Mouse (Mus musculus) left cerebral cortex, adult 11 months (tissue): ENCODE measurements around the gene Borcs5.
"Not testable (repeated sequence)": the region's sequence is repeated elsewhere in the genome, so short reads cannot be mapped to it uniquely, and the experiment has no call there.

Source experiments
- DNase-seq: peaks from one replicate; pipeline ENCODE4 v3.0.0; 2022; ENCODE audit warnings: low spot score

Borcs5 gene

DNA sequence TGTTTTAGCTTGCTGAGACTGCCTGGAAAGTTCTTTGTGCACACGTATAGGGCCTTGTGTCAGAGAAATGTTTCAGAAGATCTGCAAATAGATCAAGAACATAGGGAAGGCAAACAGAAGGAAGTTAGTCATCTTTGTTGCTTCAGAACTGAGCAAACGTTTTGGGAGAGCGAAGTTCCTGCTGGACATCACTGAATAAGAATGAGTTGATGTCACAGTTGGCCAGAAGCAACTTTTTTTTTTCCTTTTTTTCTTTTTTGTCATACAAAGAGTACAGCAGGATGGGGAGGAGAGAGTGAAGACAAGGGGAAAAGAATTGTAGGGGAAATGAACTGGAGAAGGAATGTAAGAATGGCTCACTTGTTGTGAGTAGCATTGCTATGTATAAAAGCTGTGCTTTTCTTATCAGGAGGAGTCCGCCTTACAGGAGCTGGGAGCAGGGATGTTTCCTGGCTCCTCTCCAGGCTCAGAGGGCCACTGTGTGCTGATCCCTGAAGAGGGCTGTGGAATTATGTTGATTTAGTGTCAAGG lies 31.6 kb downstream of the Borcs5 start:
- no peak for DNase-seq

DNA sequence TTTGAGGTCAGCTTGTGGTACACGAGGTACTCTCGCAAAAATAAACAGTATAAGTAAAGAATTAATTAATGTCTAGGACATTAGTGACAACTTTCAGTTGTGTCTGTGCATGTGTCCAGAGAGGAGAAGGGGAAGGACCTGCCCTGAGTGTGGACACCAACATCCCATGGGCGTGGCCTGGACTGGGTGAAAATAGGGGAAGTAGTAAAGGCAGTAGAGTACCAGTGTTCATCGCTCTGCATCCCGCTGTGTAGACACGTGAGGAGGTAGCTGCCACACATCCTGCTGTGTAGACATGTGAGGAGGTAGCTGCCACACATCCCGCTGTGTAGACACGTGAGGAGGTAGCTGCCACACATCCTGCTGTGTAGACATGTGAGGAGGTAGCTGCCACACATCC lies 34.4 kb downstream of the Borcs5 start:
- DNase-seq = not testable (repeated sequence)

GRCm38 (mm10) chr6:134677504-134677903 lies 38.2 kb downstream of the Borcs5 start:
- DNase-seq = no peak

DNA sequence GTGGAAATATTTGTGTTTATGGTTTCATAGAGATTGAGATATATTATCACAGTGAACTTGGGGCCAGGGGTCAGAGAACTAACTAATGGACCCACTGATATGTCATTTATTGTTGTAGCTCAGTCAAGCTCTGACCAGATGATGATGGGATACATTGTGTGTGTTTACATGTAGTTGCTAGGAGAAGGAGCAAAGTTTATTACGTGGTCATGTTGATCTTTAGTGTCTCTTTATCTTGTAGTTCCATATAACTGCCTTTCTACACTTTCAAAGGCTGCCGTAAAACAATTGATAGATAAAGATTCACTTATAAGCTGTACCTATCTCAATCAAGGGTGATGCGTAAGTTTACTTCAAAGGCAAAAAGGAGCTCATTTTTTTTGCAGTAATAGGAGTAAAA lies 38.7 kb downstream of the Borcs5 start:
- DNase-seq = no peak

DNA sequence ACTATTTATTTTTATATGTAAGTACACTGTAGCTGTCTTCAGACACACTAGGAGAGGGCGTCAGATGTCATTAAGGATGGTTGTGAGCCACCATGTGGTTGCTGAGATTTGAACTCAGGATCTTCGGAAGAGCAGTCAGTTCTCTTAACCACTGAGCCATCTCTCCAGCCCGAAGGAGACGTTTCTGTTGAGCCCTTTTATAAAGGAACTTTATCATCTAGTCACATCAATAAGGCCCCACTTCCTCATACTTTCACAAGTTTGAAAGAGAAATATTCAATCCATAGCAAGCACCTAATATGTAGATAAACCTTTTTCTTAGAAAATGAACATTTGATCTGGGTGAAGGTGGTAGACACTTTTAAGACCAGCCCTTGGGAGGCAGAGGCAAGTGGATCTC lies 40.0 kb downstream of the Borcs5 start:
- not testable (repeated sequence) for DNase-seq

GRCm38 (mm10) chr6:134684354-134684915 lies 45.1 kb downstream of the Borcs5 start:
- DNase-seq = no peak

GRCm38 (mm10) chr6:134685040-134685439 lies 45.7 kb downstream of the Borcs5 start:
- no peak for DNase-seq

DNA sequence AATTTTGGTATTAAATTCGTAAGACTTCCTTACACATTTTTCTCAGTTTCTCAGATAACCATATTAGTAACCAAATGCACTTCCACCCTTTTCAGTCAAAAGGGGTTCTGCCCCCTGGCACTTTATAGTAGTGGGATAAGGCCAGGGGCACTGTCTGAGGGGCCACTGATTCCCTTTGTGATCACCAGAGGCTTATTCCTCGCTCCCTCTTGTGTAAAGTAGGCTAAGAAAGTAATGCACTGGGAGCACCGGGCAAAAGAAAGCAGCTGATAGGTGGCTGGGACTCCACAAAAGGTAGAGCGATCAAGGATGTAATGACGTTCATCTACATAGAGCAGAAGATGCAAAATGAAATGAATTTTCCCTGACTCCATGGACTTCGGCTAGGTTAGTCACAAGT lies 46.2 kb downstream of the Borcs5 start:
- DNase-seq = no peak

GRCm38 (mm10) chr6:134694498-134694897 lies 55.2 kb downstream of the Borcs5 start:
- no peak for DNase-seq

DNA sequence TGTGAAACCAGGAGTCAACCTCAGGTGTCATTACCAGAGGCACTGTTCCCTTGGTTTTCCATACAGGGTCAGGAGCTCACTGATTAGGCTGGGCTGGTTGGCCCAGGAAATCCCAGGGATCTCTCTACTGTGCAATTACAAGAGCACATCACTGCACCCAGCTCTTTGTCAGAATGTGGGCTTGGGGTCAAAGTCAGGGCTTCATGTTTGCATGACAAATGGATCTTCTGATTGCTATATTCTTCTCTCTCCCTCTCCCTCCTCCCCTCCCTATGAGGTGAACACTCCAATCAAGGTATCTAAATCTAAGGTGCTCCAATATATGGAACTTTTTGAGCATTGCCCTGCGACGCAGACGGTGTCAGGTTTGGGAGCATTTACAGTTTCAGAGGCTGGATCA lies 55.7 kb downstream of the Borcs5 start:
- no peak for DNase-seq

GRCm38 (mm10) chr6:134695625-134696024 lies 56.3 kb downstream of the Borcs5 start:
- DNase-seq = no peak

- DNase-seq = no peak
Observed at GRCm38 (mm10) chr6:134696146-134696545, 56.8 kb downstream of the Borcs5 start.

GRCm38 (mm10) chr6:134696554-134696953 lies 57.2 kb downstream of the Borcs5 start:
- no peak for DNase-seq

GRCm38 (mm10) chr6:134698243-134698642 lies 58.9 kb downstream of the Borcs5 start:
- DNase-seq = no peak

- DNase-seq = no peak
Observed at GRCm38 (mm10) chr6:134700451-134701210, 61.3 kb downstream of the Borcs5 start.

DNA sequence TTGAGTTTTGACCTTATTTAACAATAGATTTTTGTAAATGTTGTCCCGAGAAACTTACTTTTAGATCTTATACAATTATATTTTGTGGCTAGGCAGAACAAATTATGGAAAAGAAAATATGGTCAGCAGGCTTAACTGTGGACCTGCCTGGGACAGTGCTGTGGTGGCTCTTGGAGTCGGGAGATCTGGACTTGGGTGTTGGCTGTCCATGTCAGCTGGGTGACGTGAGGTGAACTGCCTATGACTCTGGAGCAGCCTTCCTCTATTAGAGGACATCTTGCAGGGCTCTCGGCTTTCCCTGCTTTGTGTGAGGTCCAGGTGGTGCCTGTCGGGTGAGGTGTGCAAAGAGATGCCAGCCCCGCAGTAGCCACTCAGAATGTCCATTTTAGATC lies 61.9 kb downstream of the Borcs5 start:
- no peak for DNase-seq

GRCm38 (mm10) chr6:134702184-134702583 lies 62.9 kb downstream of the Borcs5 start:
- DNase-seq = no peak

DNA sequence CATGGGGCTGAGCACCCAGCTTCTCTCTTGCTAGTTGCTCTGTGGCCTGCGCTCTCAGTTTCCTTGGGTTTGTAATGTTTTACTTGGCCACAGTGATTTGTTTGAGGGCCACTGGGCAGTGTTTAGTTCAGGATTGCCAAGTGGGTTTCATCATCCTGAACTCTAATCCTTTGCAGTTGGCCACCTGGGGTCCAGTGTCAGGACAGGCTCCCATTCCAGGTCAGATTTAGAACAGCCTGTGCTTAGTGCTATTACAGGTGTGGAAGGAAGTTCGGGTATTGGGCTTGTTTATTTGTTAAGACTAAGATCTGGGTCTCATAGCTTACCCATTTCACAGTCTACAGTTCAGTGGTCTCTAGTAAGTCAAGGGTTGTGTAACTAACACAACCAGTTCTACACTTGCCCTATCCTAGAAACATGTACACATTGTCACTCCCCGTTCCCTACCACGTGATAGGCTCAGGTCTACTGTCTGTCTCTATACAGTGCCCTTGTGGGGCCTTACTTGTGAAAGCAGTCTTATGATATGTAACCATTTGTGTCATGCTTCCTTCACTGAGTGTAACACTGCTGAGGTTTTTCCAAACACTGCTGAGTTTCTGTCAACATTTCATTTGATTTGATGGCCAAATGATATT lies 63.9 kb downstream of the Borcs5 start:
- DNase-seq = no peak

DNA sequence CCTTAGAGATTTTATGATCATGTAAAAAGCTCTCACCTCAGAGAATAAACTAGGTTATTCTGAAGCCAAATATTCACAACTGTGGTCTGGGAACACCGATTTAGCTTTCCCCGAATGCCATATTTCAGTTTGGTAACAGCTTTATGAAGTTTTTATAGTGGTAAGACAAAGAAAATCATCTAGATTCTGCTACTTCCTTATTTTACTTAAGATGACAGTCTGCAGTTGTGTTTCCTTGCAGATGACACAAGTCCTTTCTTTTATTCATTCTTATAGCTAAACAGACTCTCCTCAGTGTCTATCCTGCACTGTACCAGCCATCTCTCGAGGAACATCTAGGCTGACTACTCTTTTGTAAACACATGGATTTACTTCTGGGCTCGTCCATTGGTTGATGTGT lies 67.2 kb downstream of the Borcs5 start:
- no peak for DNase-seq

GRCm38 (mm10) chr6:134710020-134710419 lies 70.7 kb downstream of the Borcs5 start:
- no peak for DNase-seq

DNA sequence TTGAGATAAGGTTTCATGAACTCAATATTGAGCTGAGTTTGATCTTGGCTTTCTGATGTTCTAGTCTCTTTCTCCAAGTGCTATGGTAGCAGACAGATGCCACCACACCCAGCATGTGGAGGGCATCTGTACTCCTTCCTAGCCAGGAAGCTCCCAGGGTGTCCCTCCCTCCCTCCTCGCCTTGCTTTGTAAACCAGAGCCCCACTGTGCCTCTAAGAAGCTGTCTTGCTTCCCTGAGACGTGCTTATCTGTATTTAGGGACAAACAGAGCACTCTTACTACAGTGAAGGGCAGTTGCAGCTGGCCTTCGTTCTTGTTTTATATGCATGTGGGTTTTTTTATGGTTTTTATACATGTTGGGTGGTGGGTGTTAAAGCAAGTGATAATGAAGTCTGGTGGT lies 74.0 kb downstream of the Borcs5 start:
- no peak for DNase-seq

- no peak for DNase-seq
Observed at GRCm38 (mm10) chr6:134713897-134714296, 74.6 kb downstream of the Borcs5 start.

DNA sequence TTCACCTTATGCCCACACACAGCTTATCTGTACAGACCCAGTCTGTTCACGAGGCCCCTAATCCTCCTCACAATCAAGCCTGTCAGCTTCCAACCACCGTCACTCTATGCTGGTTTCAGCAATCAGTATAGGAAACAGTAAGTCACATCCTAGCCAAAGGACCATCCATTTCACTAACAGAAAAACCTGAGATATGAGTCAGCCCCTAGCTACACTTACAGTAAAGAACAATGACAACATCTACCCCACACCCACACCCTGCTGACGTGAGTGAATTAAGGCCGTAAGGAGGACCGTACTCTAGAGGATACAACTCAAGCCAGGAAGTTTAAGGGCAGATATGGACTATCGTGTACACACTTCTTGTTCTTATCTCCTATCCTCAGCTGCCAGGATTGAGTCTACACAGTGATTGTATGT lies 76.9 kb downstream of the Borcs5 start:
- no peak for DNase-seq
